Mouse (Mus musculus): Measurements from ENCODE around the gene Id1. TPM values are rescaled to one million over a fixed set of nuclear protein-coding genes. Genes with fewer than 3 reads are reported as not detected.

Id1 gene
- polyA plus RNA-seq, 1 experiment from 2014 or later, result 330 TPM

DNA sequence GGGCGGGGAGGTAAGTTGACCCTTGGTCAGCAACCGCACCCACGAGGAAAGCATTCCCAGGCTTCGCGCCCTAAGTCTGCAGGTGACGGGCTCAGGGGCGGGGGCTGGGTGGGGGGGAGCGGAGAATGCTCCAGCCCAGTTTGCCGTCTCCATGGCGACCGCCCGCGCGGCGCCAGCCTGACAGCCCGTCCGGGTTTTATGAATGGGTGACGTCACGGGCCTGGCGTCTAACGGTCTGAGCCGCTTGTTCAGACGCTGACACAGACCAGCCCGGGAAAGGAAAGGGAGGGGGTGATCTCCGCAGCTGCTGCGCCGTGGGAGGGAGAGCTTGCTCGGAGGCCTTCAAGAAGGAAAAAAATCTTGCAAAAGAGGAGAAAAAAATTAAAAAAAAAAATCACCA is 1.1 kb upstream of the Id1 start:
- Histone ChIP-seq H3K4me2 (peak overlapping the region; percentile 93), H3K36me3 (peaks cover 8% of the 10 kb centered on the region; the same call in 1 of the 2 replicates), H3K27ac (peak overlapping the region; percentile 99), H3K4me1 (replicated peaks) (peaks cover 52% of the 10 kb centered on the region), H3K4me3 (replicated peaks) (peak overlapping the region; percentile 91), H3K9ac (replicated peaks) (peak overlapping the region; percentile 52; the same call in 1 of the 2 replicates), H3K9me3 (no peaks in the 10 kb centered on the region), H3K27me3 (no peaks in the 10 kb centered on the region)
- under 1% methylated on average over 28 of the region's 28 CpGs for WGBS
- peak; percentile 75 for ATAC-seq (ENCODE audit: insufficient number of reproducible peaks, insufficient read depth, low FRiP score, low TSS enrichment, low read depth)

GRCm38 (mm10) chr2:152736748-152737147 is 697 bp downstream of the Id1 start:
- under 1% methylated on average over 22 of the region's 22 CpGs for WGBS
- peaks cover 8% of the 10 kb centered on the region; the same call in 1 of the 2 replicates for H3K36me3 ChIP-seq
- peak overlapping the region; percentile 98 for H3K9ac ChIP-seq (replicated peaks)
- peak overlapping the region; percentile 99 for H3K27ac ChIP-seq
- H3K9me3 ChIP-seq, result no peaks in the 10 kb centered on the region
- peak overlapping the region; percentile 91 for H3K4me3 ChIP-seq (replicated peaks)
- H3K4me1 ChIP-seq (replicated peaks), result peaks cover 59% of the 10 kb centered on the region
- H3K27me3 ChIP-seq, result no peaks in the 10 kb centered on the region
- peak overlapping the region; percentile 93 for H3K4me2 ChIP-seq
- no peak for ATAC-seq (ENCODE audit: insufficient number of reproducible peaks, insufficient read depth, low FRiP score, low TSS enrichment, low read depth)

DNA sequence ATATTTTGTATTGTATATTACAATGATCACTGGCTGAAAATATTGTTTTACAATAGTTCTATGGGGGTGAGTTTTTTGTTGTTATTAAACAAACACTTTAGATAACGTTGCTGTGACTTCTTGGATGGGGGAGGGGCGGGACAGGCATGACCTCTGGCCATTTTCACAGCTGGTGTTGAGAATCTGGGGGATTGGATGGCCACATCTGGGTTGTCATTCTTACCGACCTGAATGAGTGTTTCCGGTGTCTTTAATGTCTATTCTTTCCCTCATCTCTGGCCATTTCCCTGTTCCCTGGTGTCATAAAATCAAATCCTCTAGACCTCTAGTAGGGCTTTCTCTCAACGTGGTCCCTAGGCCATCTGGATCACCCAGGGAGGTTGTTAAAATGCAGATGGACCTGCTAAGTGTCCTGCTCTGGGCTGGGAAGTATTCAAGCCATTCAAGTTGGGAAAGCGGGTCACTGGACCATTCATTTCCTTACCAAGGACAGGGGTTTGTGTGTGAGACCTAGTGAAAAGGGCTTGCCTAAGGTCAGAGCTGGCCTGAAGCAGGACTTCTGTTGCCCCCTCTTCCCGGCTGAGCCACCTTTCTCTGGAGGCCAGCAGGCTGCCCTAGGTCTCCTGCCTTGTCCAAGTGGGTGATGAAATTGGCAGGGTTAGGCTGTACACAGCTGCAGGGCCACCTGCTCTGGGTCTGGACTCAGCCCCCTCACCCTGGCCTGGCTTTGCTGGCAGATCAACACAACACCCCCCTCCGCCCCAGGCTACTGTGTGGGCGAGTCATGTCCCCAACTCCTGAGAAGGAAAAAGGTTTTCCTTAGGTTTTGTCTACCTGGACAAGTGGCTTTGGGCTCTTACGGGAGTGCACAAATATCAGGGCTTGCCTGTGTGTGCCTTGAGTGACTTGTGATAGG is 1.5 kb downstream of the Id1 start:
- Histone ChIP-seq H3K36me3 (peaks cover 8% of the 10 kb centered on the region; the same call in 1 of the 2 replicates), H3K27ac (peak overlapping the region; percentile 99), H3K4me2 (peak overlapping the region; percentile 93), H3K9ac (replicated peaks) (peak overlapping the region; percentile 98), H3K4me1 (replicated peaks) (peaks cover 59% of the 10 kb centered on the region), H3K27me3 (no peaks in the 10 kb centered on the region), H3K4me3 (replicated peaks) (peak overlapping the region; percentile 91), H3K9me3 (no peaks in the 10 kb centered on the region)
- 4% methylated on average over 10 of the region's 10 CpGs for WGBS
- no peak for ATAC-seq (ENCODE audit: insufficient number of reproducible peaks, insufficient read depth, low FRiP score, low TSS enrichment, low read depth)

GRCm38 (mm10) chr2:152738341-152738740 is 2.3 kb downstream of the Id1 start:
- ATAC-seq (ENCODE audit: insufficient number of reproducible peaks, insufficient read depth, low FRiP score, low TSS enrichment, low read depth), result no peak
- WGBS, result 35% methylated on average over 2 of the region's 2 CpGs
- peaks cover 8% of the 10 kb centered on the region; the same call in 1 of the 2 replicates for H3K36me3 ChIP-seq
- H3K9ac ChIP-seq (replicated peaks), result peak overlapping the region; percentile 98
- H3K4me3 ChIP-seq (replicated peaks), result peak overlapping the region; percentile 91
- peak overlapping the region; percentile 99 for H3K27ac ChIP-seq
- H3K4me1 ChIP-seq (replicated peaks), result peaks cover 64% of the 10 kb centered on the region
- no peaks in the 10 kb centered on the region for H3K27me3 ChIP-seq
- H3K9me3 ChIP-seq, result no peaks in the 10 kb centered on the region
- H3K4me2 ChIP-seq, result peak overlapping the region; percentile 93

DNA sequence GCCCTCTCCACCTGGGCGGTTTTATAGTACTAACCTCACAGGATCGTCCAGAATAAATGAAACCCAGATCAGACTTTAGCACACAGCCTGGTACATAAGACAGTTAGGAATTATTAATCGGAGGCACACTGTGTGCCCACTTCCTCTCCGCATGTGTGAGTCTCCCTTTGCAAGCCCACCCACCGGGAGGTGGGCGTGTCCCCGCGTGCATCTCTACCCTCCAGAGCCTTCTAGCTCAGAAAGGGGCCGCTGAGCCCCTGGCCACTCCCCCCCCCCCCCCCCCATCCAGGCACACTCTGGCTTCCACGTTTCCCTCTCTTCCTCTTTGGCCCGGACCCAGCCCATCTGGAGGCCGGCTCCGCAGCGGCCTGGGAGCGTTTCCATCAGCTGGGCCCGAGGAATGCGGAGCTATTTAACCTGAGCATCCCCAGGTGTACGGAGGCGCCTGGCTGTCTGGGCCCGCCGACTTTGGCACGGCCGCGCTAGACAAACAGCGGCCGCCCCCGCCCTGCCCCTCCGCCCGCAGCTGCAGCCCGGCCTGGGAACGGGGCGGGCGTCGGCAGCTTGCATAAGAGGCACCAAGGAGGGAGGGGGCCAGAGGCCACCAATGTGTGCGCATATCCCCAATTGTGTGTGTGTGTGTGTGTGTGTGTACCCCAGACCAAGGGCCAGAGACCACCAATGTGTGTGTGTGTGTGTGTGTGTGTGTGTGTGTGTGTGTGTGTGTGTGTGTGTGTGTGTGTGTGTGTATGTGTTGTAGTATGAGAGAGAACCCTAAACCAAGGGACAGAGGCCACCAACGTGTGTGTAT is 3.2 kb downstream of the Id1 start:
- Histone ChIP-seq H3K4me2 (peak overlapping the region; percentile 93), H3K9me3 (no peaks in the 10 kb centered on the region), H3K9ac (replicated peaks) (peak overlapping the region; percentile 98), H3K4me3 (replicated peaks) (peak overlapping the region; percentile 91), H3K27me3 (no peaks in the 10 kb centered on the region), H3K27ac (peak overlapping the region; percentile 99), H3K4me1 (replicated peaks) (peaks cover 56% of the 10 kb centered on the region), H3K36me3 (peaks cover 8% of the 10 kb centered on the region; the same call in 1 of the 2 replicates)
- peak; percentile 81 for ATAC-seq (ENCODE audit: insufficient number of reproducible peaks, insufficient read depth, low FRiP score, low TSS enrichment, low read depth)
- under 1% methylated on average over 33 of the region's 36 CpGs for WGBS

GRCm38 (mm10) chr2:152739842-152740260 is 3.8 kb downstream of the Id1 start:
- WGBS, result 7% methylated on average over 3 of the region's 3 CpGs
- peaks cover 50% of the 10 kb centered on the region for H3K4me1 ChIP-seq (replicated peaks)
- peaks cover 8% of the 10 kb centered on the region; the same call in 1 of the 2 replicates for H3K36me3 ChIP-seq
- no peaks in the 10 kb centered on the region for H3K27me3 ChIP-seq
- peak overlapping the region; percentile 91 for H3K4me3 ChIP-seq (replicated peaks)
- no peak; the same call in 1 of the 2 replicates for ATAC-seq (ENCODE audit: insufficient number of reproducible peaks, insufficient read depth, low FRiP score, low TSS enrichment, low read depth)
- H3K27ac ChIP-seq, result peak overlapping the region; percentile 99
- H3K4me2 ChIP-seq, result peak overlapping the region; percentile 93
- H3K9ac ChIP-seq (replicated peaks), result 0 out of 2 replicates have a peak overlapping the region, but pooled peaks have one; percentile 12
- H3K9me3 ChIP-seq, result no peaks in the 10 kb centered on the region

GRCm38 (mm10) chr2:152740490-152740889 is 4.4 kb downstream of the Id1 start:
- Histone ChIP-seq H3K4me2 (peak overlapping the region; percentile 93; the same call in 1 of the 2 replicates), H3K4me1 (replicated peaks) (peaks cover 50% of the 10 kb centered on the region), H3K36me3 (peaks cover 8% of the 10 kb centered on the region; the same call in 1 of the 2 replicates), H3K27ac (peak overlapping the region; percentile 99), H3K27me3 (no peaks in the 10 kb centered on the region), H3K9ac (replicated peaks) (no peak overlapping the region), H3K4me3 (replicated peaks) (no peak overlapping the region), H3K9me3 (no peaks in the 10 kb centered on the region)
- no peak for ATAC-seq (ENCODE audit: insufficient number of reproducible peaks, insufficient read depth, low FRiP score, low TSS enrichment, low read depth)
- 49% methylated on average over 5 of the region's 5 CpGs for WGBS

GRCm38 (mm10) chr2:152741153-152742041 is 5.3 kb downstream of the Id1 start:
- no peak overlapping the region; the same call in 1 of the 2 replicates for H3K9ac ChIP-seq (replicated peaks)
- H3K4me2 ChIP-seq, result peak overlapping the region; percentile 43
- H3K4me1 ChIP-seq (replicated peaks), result peaks cover 50% of the 10 kb centered on the region
- H3K36me3 ChIP-seq, result peaks cover 8% of the 10 kb centered on the region; the same call in 1 of the 2 replicates
- no peak for ATAC-seq (ENCODE audit: insufficient number of reproducible peaks, insufficient read depth, low FRiP score, low TSS enrichment, low read depth)
- H3K27ac ChIP-seq, result peak overlapping the region; percentile 99
- WGBS, result 47% methylated on average over 14 of the region's 14 CpGs
- H3K27me3 ChIP-seq, result no peaks in the 10 kb centered on the region
- H3K9me3 ChIP-seq, result no peaks in the 10 kb centered on the region
- no peak overlapping the region; the same call in 1 of the 2 replicates for H3K4me3 ChIP-seq (replicated peaks)

- ATAC-seq (ENCODE audit: insufficient number of reproducible peaks, insufficient read depth, low FRiP score, low TSS enrichment, low read depth), result no peak
Measured at GRCm38 (mm10) chr2:152742435-152742834, 6.4 kb downstream of the Id1 start.

More at GRCm38 (mm10) chr2:152742435-152742834, 6.4 kb downstream of the Id1 start:
- 30% methylated on average over 10 of the region's 10 CpGs for WGBS
- Histone ChIP-seq H3K4me3 (replicated peaks) (no peak overlapping the region), H3K27me3 (no peaks in the 10 kb centered on the region), H3K27ac (peak overlapping the region; percentile 99), H3K9me3 (no peaks in the 10 kb centered on the region), H3K9ac (replicated peaks) (no peak overlapping the region), H3K4me1 (replicated peaks) (peaks cover 50% of the 10 kb centered on the region), H3K36me3 (peaks cover 6% of the 10 kb centered on the region; the same call in 1 of the 2 replicates), H3K4me2 (peak overlapping the region; percentile 43; the same call in 1 of the 2 replicates)
